Mouse (Mus musculus) limb, embryonic 11.5 days (tissue): ENCODE data around the gene Slc37a2. TPM values are rescaled to one million over a fixed set of nuclear protein-coding genes. Genes with fewer than 3 reads are reported as not detected.
A peak's percentile ranks its signal among the peaks of the same experiment; 100 is the strongest.

Experiments used
- ATAC-seq: fragments of 200-750 bp; cut with Nextera tagmentation; 2 replicates; pipeline ENCODE4 v1.8.0; 2017; ENCODE audit warnings: low read depth; ENCODE audit not compliant: insufficient number of reproducible peaks, low FRiP score, low TSS enrichment
- DNase-seq: peaks from one replicate; pipeline ENCODE4 v3.0.0-alpha.2; 2015; ENCODE audit warnings: low spot score
- H3K27ac ChIP-seq: fragments of 300-500 bp; sonication (generic); replicated peaks from 2 replicates; pipeline ENCODE4 v1.5.1; 2014; ENCODE audit warnings: low read depth, mild to moderate bottlenecking, low read length
- H3K27me3 ChIP-seq: fragments of 300-500 bp; sonication (generic); 2 replicates; pipeline ENCODE4 v1.6.1; 2014; ENCODE audit warnings: mild to moderate bottlenecking, low read length, mixed read lengths; ENCODE audit not compliant: control insufficient read depth, insufficient read depth
- H3K36me3 ChIP-seq: fragments of 300-500 bp; sonication (generic); 2 replicates; pipeline ENCODE4 v1.6.1; 2014; ENCODE audit warnings: mild to moderate bottlenecking, low read length, moderate library complexity, mixed read lengths; ENCODE audit not compliant: control insufficient read depth, insufficient read depth
- H3K4me1 ChIP-seq: fragments of 300-500 bp; sonication (generic); 2 replicates; pipeline ENCODE4 v1.6.1; 2014; ENCODE audit warnings: low read length, mixed read lengths; ENCODE audit not compliant: control insufficient read depth, insufficient read depth
- H3K4me2 ChIP-seq: fragments of 300-500 bp; sonication (generic); 2 replicates; pipeline ENCODE4 v1.6.1; 2014; ENCODE audit warnings: low read depth, mild to moderate bottlenecking, moderate library complexity; ENCODE audit not compliant: severe bottlenecking
- H3K4me3 ChIP-seq: fragments of 300-500 bp; sonication (generic); 2 replicates; pipeline ENCODE4 v1.5.1; 2014; ENCODE audit warnings: low read depth, low read length
- H3K9ac ChIP-seq: fragments of 300-500 bp; sonication (generic); 2 replicates; pipeline ENCODE4 v1.6.1; 2014; ENCODE audit warnings: mild to moderate bottlenecking, low read length
- H3K9me3 ChIP-seq: fragments of 300-500 bp; sonication (generic); 2 replicates; pipeline ENCODE4 v1.6.1; 2016; ENCODE audit warnings: low read length; ENCODE audit not compliant: control insufficient read depth
- WGBS: fragments of 180-500 bp; shearing (Covaris S2); extraction: QIAGEN DNeasy Blood & Tissue Kit; methylation state at CpG from one replicate; pipeline ENCODE4 v1.1.7; 2014; 5-methylcytosine and 5-hydroxymethylcytosine counted together
- polyA plus RNA-seq: library from polyadenylated mRNA; unstranded; fragments of >200 nt; fragmentation: Nextera tagmentation; extraction: Ambion mirVana; gene quantifications from 2 replicates; pipeline ENCODE4 v1.2.1, GENCODE M21; 2014

The Slc37a2 gene
- polyA plus RNA-seq, 1 experiment from 2014 or later: 1.4 TPM

DNA sequence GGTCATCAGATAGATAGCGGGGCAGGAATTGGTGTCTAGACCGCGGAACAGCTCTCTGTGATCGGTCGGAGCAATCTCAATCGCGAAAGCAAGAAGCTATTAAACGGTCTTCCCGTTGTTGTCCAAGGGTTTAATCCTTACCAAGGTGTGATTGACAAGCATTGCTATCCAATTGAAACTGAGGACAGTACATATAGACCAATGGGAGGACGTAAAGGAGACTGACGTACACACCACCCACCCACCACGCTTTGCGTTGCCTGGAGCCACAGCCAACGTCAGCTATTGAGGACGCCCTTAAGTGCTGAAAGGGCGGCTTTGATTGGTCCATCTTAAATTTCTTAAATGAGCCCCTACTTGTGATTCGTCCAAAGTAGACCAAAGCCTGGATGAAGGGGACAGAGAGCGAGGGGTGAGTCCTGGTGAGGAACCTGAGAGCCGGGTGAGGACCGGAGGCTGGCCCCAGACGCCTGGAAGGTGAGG lies 47.6 kb downstream of the Slc37a2 start, which contains the start of gene Tmem218:
Tmem218 (plus strand) TSS at position 295 of the 483 bp plus-strand sequence.
- no peaks in the 10 kb centered on the region for H3K9me3 ChIP-seq
- H3K4me3 ChIP-seq: peak within 1 kb of the TSS; percentile 51
- peaks cover 3% of the 10 kb centered on the region; the same call in 1 of the 2 replicates for H3K4me1 ChIP-seq
- peak; percentile 94 for DNase-seq
- peak within 1 kb of the TSS; percentile 54 for H3K4me2 ChIP-seq
- no peaks in the 10 kb centered on the region for H3K36me3 ChIP-seq
- H3K27ac ChIP-seq: no peak within 1 kb of the TSS
- peak; percentile 100 for ATAC-seq
- H3K9ac ChIP-seq: peak within 1 kb of the TSS; percentile 67
- WGBS: under 1% methylated on average over 21 of the region's 21 CpGs
- H3K27me3 ChIP-seq: no peaks in the 10 kb centered on the region

DNA sequence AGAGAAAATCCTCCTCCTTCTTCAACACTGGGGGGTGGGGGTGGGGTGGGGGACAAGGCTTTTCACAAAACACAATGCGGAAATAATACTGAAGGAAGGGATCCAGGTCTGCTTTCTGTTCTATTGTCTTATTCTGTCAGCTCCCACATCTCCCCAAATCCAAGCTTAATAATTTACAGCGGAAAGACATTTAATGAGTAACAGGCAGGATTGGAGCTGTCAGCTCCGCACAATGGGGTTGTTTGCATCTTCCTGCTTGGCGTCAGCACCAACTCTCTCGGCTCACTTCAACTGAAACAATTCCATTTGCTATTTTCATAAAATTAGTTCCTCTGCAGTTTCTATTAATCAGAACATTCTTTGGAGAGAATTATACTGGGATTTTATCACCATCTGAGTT lies 51.7 kb downstream of the Slc37a2 start:
- no peaks in the 10 kb centered on the region for H3K27me3 ChIP-seq
- no peaks in the 10 kb centered on the region for H3K9me3 ChIP-seq
- no peak for DNase-seq
- no peak for ATAC-seq
- no peak overlapping the region for H3K9ac ChIP-seq
- 62% methylated on average over 5 of the region's 5 CpGs for WGBS
- peaks cover 3% of the 10 kb centered on the region; the same call in 1 of the 2 replicates for H3K4me1 ChIP-seq
- no peaks in the 10 kb centered on the region for H3K36me3 ChIP-seq
- no peak overlapping the region for H3K4me3 ChIP-seq
- H3K4me2 ChIP-seq: no peak overlapping the region
- H3K27ac ChIP-seq: no peak overlapping the region

DNA sequence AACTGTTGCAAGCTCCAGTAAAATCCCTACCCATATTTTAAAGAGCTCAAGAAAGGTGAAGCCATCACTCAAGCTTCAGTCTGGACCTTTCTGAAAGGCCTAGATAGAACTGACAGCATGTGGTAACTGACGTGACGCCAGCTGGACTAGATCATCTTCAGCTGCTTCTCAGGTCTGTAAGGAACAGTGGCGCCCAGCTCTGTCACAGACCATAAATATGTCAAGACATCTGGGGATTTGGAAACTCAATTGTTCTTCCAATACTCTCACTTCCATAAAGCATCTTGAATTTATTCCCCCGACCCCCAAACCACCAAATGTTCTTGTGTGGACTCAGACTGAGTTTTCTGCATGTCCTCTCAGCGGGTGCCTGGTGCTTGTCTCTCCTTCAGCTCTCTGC lies 55.1 kb downstream of the Slc37a2 start:
- DNase-seq (no peak), ATAC-seq (no peak)
- WGBS: 65% methylated on average over 5 of the region's 5 CpGs
- Histone ChIP-seq H3K27me3 (no peaks in the 10 kb centered on the region), H3K4me3 (no peak overlapping the region), H3K27ac (no peak overlapping the region), H3K36me3 (no peaks in the 10 kb centered on the region), H3K4me2 (no peak overlapping the region), H3K9me3 (no peaks in the 10 kb centered on the region), H3K4me1 (no peaks in the 10 kb centered on the region), H3K9ac (no peak overlapping the region)

DNA sequence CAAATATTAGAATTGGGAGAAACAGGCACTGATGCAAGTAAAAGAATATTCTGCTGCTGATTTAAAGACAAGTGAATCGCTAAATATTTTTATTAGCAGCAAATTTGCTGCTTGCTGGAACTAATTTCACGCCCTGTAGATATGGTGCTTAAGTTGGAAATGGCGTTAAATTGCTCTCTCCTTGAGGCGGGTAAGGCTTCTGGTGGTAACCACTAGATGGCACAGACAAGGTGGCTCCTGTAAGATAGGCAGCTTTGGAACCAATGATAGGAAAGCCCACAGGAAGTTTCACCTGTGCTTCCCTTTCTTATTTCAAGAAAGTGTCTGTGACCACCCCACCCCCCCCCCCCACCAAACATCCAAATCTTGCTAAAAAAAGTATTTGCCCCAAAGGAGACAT lies 58.5 kb downstream of the Slc37a2 start:
- Histone ChIP-seq H3K36me3 (no peaks in the 10 kb centered on the region), H3K4me2 (no peak overlapping the region), H3K9ac (no peak overlapping the region), H3K9me3 (no peaks in the 10 kb centered on the region), H3K27ac (no peak overlapping the region), H3K27me3 (no peaks in the 10 kb centered on the region), H3K4me1 (no peaks in the 10 kb centered on the region), H3K4me3 (no peak overlapping the region)
- DNase-seq: no peak
- WGBS: 67% methylated on average over 4 of the region's 4 CpGs
- no peak for ATAC-seq

DNA sequence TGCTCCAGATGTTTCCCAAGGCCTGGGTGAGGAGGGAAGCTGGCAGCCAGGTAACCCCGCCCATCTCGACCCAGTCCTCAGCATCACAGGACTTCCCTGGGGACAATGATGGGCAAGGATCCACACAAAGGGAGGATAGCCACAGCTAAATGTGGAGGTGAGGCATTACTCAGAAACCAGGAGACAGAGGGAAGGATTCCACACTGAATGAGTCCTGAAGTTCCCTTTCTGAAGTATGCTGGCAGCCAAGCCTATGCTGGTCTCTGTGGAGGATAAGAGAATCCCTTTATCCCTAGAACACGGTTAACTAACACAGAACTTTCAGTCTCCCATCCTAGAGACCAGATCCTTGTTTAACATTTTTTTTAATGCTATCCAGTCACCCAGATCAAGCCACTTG lies 67.5 kb downstream of the Slc37a2 start:
- Histone ChIP-seq H3K4me1 (no peaks in the 10 kb centered on the region), H3K4me2 (no peak overlapping the region), H3K9ac (no peak overlapping the region), H3K4me3 (no peak overlapping the region), H3K36me3 (no peaks in the 10 kb centered on the region), H3K27me3 (no peaks in the 10 kb centered on the region), H3K9me3 (no peaks in the 10 kb centered on the region), H3K27ac (no peak overlapping the region)
- WGBS: 85% methylated on average over 3 of the region's 3 CpGs
- ATAC-seq (no peak), DNase-seq (no peak)

DNA sequence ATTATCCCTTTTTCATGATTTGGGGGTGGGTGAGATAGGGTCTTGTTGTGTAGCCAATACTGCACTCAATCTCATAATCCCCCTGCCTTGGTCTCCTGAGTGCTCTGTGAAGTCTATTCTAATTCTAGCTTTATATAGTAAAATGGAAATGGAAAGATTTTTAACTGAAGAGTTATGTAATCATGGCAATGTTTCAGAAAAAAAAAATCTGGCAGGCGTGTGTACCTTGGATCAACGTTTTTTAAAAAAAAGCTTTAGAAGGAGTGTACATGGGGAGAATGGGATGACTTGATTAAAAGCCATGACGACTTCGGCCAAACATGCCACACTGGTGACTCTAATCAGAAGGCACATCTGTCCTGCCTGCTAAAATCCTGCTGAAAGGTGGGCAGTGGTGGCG lies 68.1 kb downstream of the Slc37a2 start:
- no peaks in the 10 kb centered on the region for H3K4me1 ChIP-seq
- no peak overlapping the region for H3K9ac ChIP-seq
- no peak overlapping the region for H3K4me3 ChIP-seq
- WGBS: 89% methylated on average over 5 of the region's 5 CpGs
- H3K36me3 ChIP-seq: no peaks in the 10 kb centered on the region
- H3K27ac ChIP-seq: no peak overlapping the region
- no peak for ATAC-seq
- no peaks in the 10 kb centered on the region for H3K27me3 ChIP-seq
- no peak for DNase-seq
- H3K4me2 ChIP-seq: no peak overlapping the region
- H3K9me3 ChIP-seq: no peaks in the 10 kb centered on the region

DNA sequence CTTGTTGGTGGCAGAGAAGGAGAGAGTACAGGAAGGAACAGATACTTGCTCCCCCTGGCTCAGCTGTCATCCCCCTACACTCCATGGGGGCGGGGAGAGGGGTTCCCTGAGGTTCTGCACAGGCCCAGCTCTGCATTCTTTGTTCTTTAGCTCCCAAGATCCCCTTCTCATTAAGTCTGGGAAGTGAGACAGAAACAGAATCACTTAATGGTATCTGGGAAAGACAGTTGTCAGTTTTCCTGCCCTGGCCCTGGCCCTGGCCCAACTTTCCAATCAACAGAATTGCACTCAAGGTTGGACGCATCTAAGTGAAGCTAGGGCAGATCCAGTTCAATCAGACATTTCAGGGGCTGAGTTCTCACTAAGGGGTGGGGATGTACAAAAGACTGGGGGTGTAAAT lies 72.4 kb downstream of the Slc37a2 start:
- 78% methylated on average over 2 of the region's 2 CpGs for WGBS

DNA sequence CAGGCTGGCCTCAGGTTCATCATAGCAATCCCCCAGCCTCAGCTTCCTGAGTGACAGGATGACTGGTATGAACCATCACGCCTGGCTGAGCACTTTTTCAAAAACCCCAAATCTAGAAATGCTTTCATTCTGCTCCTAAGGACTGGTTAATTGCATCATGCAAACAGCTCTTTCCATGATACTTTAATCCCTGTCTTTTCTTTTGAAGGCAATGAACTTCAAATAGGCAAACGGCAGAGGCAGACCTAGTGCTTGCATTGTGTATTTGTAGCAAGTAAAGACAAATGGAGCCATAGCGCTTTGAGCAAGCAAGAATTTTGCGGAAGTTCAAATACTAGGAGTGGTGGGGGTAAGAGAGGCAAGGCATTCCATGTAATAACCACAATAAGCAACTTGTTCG lies 73.9 kb downstream of the Slc37a2 start:
- DNase-seq: no peak
- 80% methylated on average over 5 of the region's 5 CpGs for WGBS
- Histone ChIP-seq H3K9me3 (no peaks in the 10 kb centered on the region), H3K27ac (no peak overlapping the region), H3K4me3 (no peak overlapping the region), H3K27me3 (no peaks in the 10 kb centered on the region; the same call in 1 of the 2 replicates), H3K36me3 (no peaks in the 10 kb centered on the region), H3K4me2 (no peak overlapping the region), H3K4me1 (peaks cover 3% of the 10 kb centered on the region; the same call in 1 of the 2 replicates), H3K9ac (no peak overlapping the region)
- no peak for ATAC-seq

More for the DNA sequence above, 72.4 kb downstream of the Slc37a2 start:
- Histone ChIP-seq H3K4me1 (0 out of 2 replicates have a peak, but pooled peaks cover 3% of the 10 kb centered on the region), H3K9ac (no peak overlapping the region), H3K36me3 (no peaks in the 10 kb centered on the region), H3K4me3 (no peak overlapping the region), H3K27me3 (no peaks in the 10 kb centered on the region), H3K27ac (no peak overlapping the region), H3K4me2 (no peak overlapping the region), H3K9me3 (no peaks in the 10 kb centered on the region)
- DNase-seq (no peak), ATAC-seq (no peak)

DNA sequence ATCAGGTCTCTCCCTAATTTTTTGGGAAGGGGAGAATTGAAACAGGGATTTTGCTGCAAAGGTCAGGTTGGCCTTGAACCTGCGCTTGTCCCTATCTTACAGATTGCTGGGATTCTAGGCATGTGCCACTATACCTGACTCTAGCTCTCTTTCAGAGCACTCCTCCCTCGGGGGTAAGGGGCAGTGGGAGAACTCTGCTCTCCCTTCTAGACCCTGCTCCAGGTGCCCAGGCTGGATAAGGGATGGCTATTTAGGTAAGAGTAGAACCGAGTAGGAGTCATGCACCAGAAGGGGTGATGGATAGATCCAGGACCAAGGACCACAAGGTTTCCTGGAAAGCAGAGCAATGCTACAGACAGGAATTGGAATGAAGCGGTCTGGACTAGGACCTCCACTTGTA lies 75.9 kb downstream of the Slc37a2 start:
- no peaks in the 10 kb centered on the region for H3K36me3 ChIP-seq
- no peak overlapping the region for H3K9ac ChIP-seq
- no peak overlapping the region for H3K4me2 ChIP-seq
- H3K4me3 ChIP-seq: no peak overlapping the region
- WGBS: 91% methylated on average over 4 of the region's 4 CpGs
- H3K4me1 ChIP-seq: peaks cover 6% of the 10 kb centered on the region; the same call in 1 of the 2 replicates
- no peak overlapping the region for H3K27ac ChIP-seq
- H3K9me3 ChIP-seq: no peaks in the 10 kb centered on the region
- no peak for DNase-seq
- H3K27me3 ChIP-seq: peaks cover 2% of the 10 kb centered on the region; the same call in 1 of the 2 replicates
- ATAC-seq: no peak
